Mouse (Mus musculus) heart, postnatal 0 days (tissue): ENCODE results near the gene Amz2. TPM values are rescaled to one million over a fixed set of nuclear protein-coding genes. Genes with fewer than 3 reads are reported as not detected.

Experiments
- ATAC-seq: fragments of 200-750 bp; cut with Nextera tagmentation; 2 replicates; pipeline ENCODE4 v1.8.0; 2017; ENCODE audit warnings: low read depth, moderate number of reproducible peaks, moderate library complexity; ENCODE audit not compliant: insufficient read depth
- DNase-seq: peaks from one replicate; pipeline ENCODE4 v3.0.0-alpha.2; 2016; ENCODE audit warnings: low spot score
- H3K27ac ChIP-seq: fragments of 300-500 bp; sonication (generic); 2 replicates; pipeline ENCODE4 v1.5.1; 2014; ENCODE audit warnings: low read depth, mild to moderate bottlenecking
- H3K27me3 ChIP-seq: fragments of 300-500 bp; sonication (generic); 2 replicates; pipeline ENCODE4 v1.6.1; 2014; ENCODE audit warnings: low read length, mixed read lengths; ENCODE audit not compliant: control insufficient read depth, insufficient read depth
- H3K36me3 ChIP-seq: fragments of 300-500 bp; sonication (generic); replicated peaks from 2 replicates; pipeline ENCODE4 v1.6.1; 2014; ENCODE audit warnings: low read length, mixed read lengths; ENCODE audit not compliant: control insufficient read depth, insufficient read depth
- H3K4me1 ChIP-seq: fragments of 300-500 bp; sonication (generic); 2 replicates; pipeline ENCODE4 v1.6.1; 2014; ENCODE audit warnings: antibody characterized with exemption; ENCODE audit not compliant: control insufficient read depth, insufficient read depth
- H3K4me2 ChIP-seq: fragments of 300-500 bp; sonication (generic); 2 replicates; pipeline ENCODE4 v1.6.1; 2014; ENCODE audit warnings: low read depth, mild to moderate bottlenecking, low read length, moderate library complexity
- H3K4me3 ChIP-seq: fragments of 300-500 bp; sonication (generic); 2 replicates; pipeline ENCODE4 v1.5.1; 2014; ENCODE audit warnings: low read depth, low read length
- H3K9ac ChIP-seq: fragments of 300-500 bp; sonication (generic); replicated peaks from 2 replicates; pipeline ENCODE4 v1.6.1; 2014; ENCODE audit warnings: low read depth, low read length, mixed read lengths
- H3K9me3 ChIP-seq: fragments of 300-500 bp; sonication (generic); replicated peaks from 2 replicates; pipeline ENCODE4 v1.6.1; 2016; ENCODE audit warnings: low read length; ENCODE audit not compliant: control insufficient read depth
- CTCF ChIP-seq: IDR thresholded peaks from 2 replicates; pipeline ENCODE4 v1.5.1; 2016; ENCODE audit warnings: antibody characterized with exemption, control low read depth, low read depth
- EP300 ChIP-seq: IDR thresholded peaks from 2 replicates; pipeline ENCODE4 v1.6.1; 2016; ENCODE audit warnings: antibody characterized with exemption, low read depth
- WGBS: fragments of 180-500 bp; shearing (Covaris S2); extraction: QIAGEN DNeasy Blood & Tissue Kit; methylation state at CpG from one replicate; pipeline ENCODE4 v1.1.7; 2014; 5-methylcytosine and 5-hydroxymethylcytosine counted together
- polyA plus RNA-seq: library from polyadenylated mRNA; unstranded; fragments of >200 nt; fragmentation: Nextera tagmentation; extraction: Ambion mirVana; gene quantifications from 2 replicates; pipeline ENCODE4 v1.2.1, GENCODE M21; 2015
- total RNA-seq: library from RNA; depleted of rRNA; stranded (reverse); fragments of >200 nt; gene quantifications from 2 replicates; pipeline ENCODE4 v1.2.3, GENCODE M21; 2014; ENCODE audit warnings: low replicate concordance

Amz2 gene
- total and polyA plus RNA-seq, 2 experiments from 2014 or later, result 33.7 to 65.6 TPM

GRCm38 (mm10) chr11:109494890-109495770 lies 69.4 kb downstream of the Amz2 start:
- whole genome bisulfite sequencing, result 42% methylated on average over 24 of the region's 24 CpGs
- TF ChIP-seq EP300, result no peak
- TF ChIP-seq CTCF, result no peak
- H3K4me3 ChIP-seq, result no peak overlapping the region
- no peak overlapping the region for H3K27ac ChIP-seq
- no peak overlapping the region for H3K9ac ChIP-seq
- no peaks in the 10 kb centered on the region for H3K9me3 ChIP-seq
- no peaks in the 10 kb centered on the region for H3K36me3 ChIP-seq
- peaks cover 18% of the 10 kb centered on the region for H3K4me1 ChIP-seq
- DNase-seq (no peak), ATAC-seq (no peak)
- no peaks in the 10 kb centered on the region for H3K27me3 ChIP-seq
- peak overlapping the region; percentile 37 for H3K4me2 ChIP-seq

DNA sequence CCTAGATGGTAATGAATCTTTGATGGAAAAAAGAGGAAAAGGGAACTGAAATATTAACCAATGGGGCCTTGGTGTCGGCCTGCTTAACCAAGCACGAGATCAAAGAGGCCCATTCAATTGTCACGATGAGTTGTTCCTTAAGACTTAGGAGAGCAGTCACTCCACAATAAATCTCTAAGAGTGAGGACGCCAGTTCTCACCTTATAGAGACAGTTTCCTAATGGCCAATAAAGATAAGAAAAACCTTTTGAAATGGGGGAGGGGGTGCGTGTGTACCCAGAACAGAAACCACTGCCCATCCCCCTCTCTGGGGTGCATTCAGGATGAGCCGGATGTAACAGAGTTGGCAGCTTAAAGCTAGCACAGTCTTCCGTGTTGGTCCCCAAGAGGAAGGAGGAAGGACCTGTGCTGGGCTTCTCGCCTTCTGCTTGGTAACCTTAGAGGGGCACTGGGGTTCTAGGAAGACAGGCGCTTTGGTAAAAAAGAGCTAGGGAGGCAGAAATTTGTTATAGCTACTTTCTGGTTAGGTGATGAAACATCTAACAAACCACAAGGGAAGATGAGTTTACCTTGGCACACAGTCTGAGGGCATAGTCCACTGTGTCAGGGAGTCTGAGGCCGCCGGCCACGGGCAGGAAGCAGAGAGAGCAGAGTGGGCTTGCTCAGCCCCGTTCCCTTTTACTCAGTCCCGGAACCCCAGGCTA lies 70.2 kb downstream of the Amz2 start:
- no peak overlapping the region for H3K4me3 ChIP-seq
- H3K36me3 ChIP-seq, result no peaks in the 10 kb centered on the region
- no peak overlapping the region for H3K9ac ChIP-seq
- ATAC-seq, result no peak
- TF ChIP-seq CTCF, result no peak
- no peak for TF ChIP-seq EP300
- H3K27me3 ChIP-seq, result no peaks in the 10 kb centered on the region
- H3K9me3 ChIP-seq, result no peaks in the 10 kb centered on the region
- DNase-seq, result no peak
- H3K4me2 ChIP-seq, result peak overlapping the region; percentile 37; the same call in 1 of the 2 replicates
- H3K27ac ChIP-seq, result no peak overlapping the region
- 58% methylated on average over 14 of the region's 14 CpGs for WGBS
- H3K4me1 ChIP-seq, result peaks cover 18% of the 10 kb centered on the region

- Histone ChIP-seq H3K9me3 (no peaks in the 10 kb centered on the region), H3K36me3 (no peaks in the 10 kb centered on the region), H3K4me3 (no peak overlapping the region), H3K4me1 (peaks cover 18% of the 10 kb centered on the region), H3K9ac (no peak overlapping the region), H3K27me3 (no peaks in the 10 kb centered on the region), H3K4me2 (no peak overlapping the region; the same call in 1 of the 2 replicates), H3K27ac (no peak overlapping the region)
- no peak for ATAC-seq
- WGBS, result 85% methylated on average over 7 of the region's 7 CpGs
- no peak for DNase-seq
- no peak for TF ChIP-seq EP300
- TF ChIP-seq CTCF, result no peak
Measured at GRCm38 (mm10) chr11:109496475-109496993, 70.8 kb downstream of the Amz2 start.

- Histone ChIP-seq H3K4me2 (no peak overlapping the region), H3K9ac (no peak overlapping the region), H3K4me3 (no peak overlapping the region), H3K4me1 (peaks cover 18% of the 10 kb centered on the region), H3K9me3 (no peaks in the 10 kb centered on the region), H3K36me3 (no peaks in the 10 kb centered on the region), H3K27ac (no peak overlapping the region), H3K27me3 (no peaks in the 10 kb centered on the region)
- DNase-seq (no peak), ATAC-seq (no peak)
- WGBS, result 81% methylated on average over 6 of the region's 6 CpGs
- TF ChIP-seq CTCF, result no peak
- no peak for TF ChIP-seq EP300
Measured at GRCm38 (mm10) chr11:109496996-109497714, 71.4 kb downstream of the Amz2 start.

DNA sequence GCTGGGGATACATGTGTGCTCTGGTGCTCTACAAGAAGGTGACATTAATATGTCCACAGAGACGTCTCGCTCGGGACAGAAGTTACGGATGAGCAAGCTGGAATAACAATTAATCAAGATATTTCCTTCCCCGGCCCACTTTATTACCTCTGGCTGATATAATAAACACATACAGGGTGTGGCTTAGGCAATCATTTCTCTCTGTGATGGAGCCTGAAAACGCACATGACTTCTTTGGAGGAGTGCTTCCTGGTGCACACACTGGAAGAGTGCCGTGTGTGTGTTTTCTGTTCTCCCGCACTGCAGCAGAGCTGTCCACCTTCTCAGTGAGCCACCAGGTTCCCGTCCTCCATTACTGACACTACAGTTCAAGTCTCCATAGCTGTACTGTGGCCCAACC lies 72.2 kb downstream of the Amz2 start:
- no peak for ATAC-seq

More for the DNA sequence above, 72.2 kb downstream of the Amz2 start:
- Histone ChIP-seq H3K9me3 (no peaks in the 10 kb centered on the region), H3K4me3 (no peak overlapping the region), H3K36me3 (no peaks in the 10 kb centered on the region), H3K4me1 (peaks cover 18% of the 10 kb centered on the region), H3K27ac (no peak overlapping the region), H3K27me3 (no peaks in the 10 kb centered on the region), H3K9ac (no peak overlapping the region), H3K4me2 (0 out of 2 replicates have a peak overlapping the region, but pooled peaks have one; percentile 10)
- DNase-seq, result no peak
- WGBS, result 68% methylated on average over 9 of the region's 9 CpGs
- TF ChIP-seq EP300, result no peak
- no peak for TF ChIP-seq CTCF
